Mouse (Mus musculus): ENCODE results near the gene Lrrtm3. TPM values are rescaled to one million over a fixed set of nuclear protein-coding genes. Genes with fewer than 3 reads are reported as not detected.

Lrrtm3 gene
- 40.9 and 45.1 TPM in 2 replicates for polyA plus RNA-seq (2012; rRNA removed)

- peak within 1 kb of the TSS; percentile 90 for H3K4me3 ChIP-seq (ENCODE audit: insufficient read depth, low read length)
- H3K27ac ChIP-seq (ENCODE audit: insufficient read depth, low read length) = peak within 1 kb of the TSS; percentile 48; the same call in 1 of the 2 replicates
- no peaks in the 10 kb centered on the region for H3K4me1 ChIP-seq (ENCODE audit: control insufficient read depth, insufficient read depth, low read length)
- TF ChIP-seq POLR2A (IDR thresholded peaks at IDR 0.05; ENCODE audit: extremely low read depth, insufficient read depth, low read length) (peak; percentile 99), CTCF (IDR thresholded peaks at IDR 0.05; ENCODE audit: extremely low read depth, insufficient read depth, low read length) (peak; percentile 34; the same call in 1 of the 2 replicates)
Measured at GRCm38 (mm10) chr10:64089680-64090460, at the start of gene Lrrtm3. Gene Lrrtm3, minus strand, starts transcription at chr10:64090277.

GRCm38 (mm10) chr10:64135481-64135880 lies 45.4 kb upstream of the Lrrtm3 start:
- Histone ChIP-seq H3K4me3 (ENCODE audit: insufficient read depth, low read length) (no peak overlapping the region), H3K4me1 (ENCODE audit: control insufficient read depth, insufficient read depth, low read length) (no peaks in the 10 kb centered on the region), H3K27ac (ENCODE audit: insufficient read depth, low read length) (no peak overlapping the region)
- TF ChIP-seq CTCF (IDR thresholded peaks at IDR 0.05; ENCODE audit: extremely low read depth, insufficient read depth, low read length) (no peak), POLR2A (IDR thresholded peaks at IDR 0.05; ENCODE audit: extremely low read depth, insufficient read depth, low read length) (no peak)

GRCm38 (mm10) chr10:64133461-64133860 lies 43.4 kb upstream of the Lrrtm3 start:
- Histone ChIP-seq H3K4me3 (ENCODE audit: insufficient read depth, low read length) (no peak overlapping the region), H3K27ac (ENCODE audit: insufficient read depth, low read length) (no peak overlapping the region), H3K4me1 (ENCODE audit: control insufficient read depth, insufficient read depth, low read length) (no peaks in the 10 kb centered on the region)
- TF ChIP-seq CTCF (IDR thresholded peaks at IDR 0.05; ENCODE audit: extremely low read depth, insufficient read depth, low read length) (no peak), POLR2A (IDR thresholded peaks at IDR 0.05; ENCODE audit: extremely low read depth, insufficient read depth, low read length) (no peak)

GRCm38 (mm10) chr10:64130397-64131150 lies 40.5 kb upstream of the Lrrtm3 start:
- no peak overlapping the region for H3K4me3 ChIP-seq (ENCODE audit: insufficient read depth, low read length)
- H3K27ac ChIP-seq (ENCODE audit: insufficient read depth, low read length) = no peak overlapping the region
- no peak for TF ChIP-seq CTCF (IDR thresholded peaks at IDR 0.05; ENCODE audit: extremely low read depth, insufficient read depth, low read length)
- no peak for TF ChIP-seq POLR2A (IDR thresholded peaks at IDR 0.05; ENCODE audit: extremely low read depth, insufficient read depth, low read length)
- no peaks in the 10 kb centered on the region for H3K4me1 ChIP-seq (ENCODE audit: control insufficient read depth, insufficient read depth, low read length)

GRCm38 (mm10) chr10:64118833-64119232 lies 28.8 kb upstream of the Lrrtm3 start:
- Histone ChIP-seq H3K27ac (ENCODE audit: insufficient read depth, low read length) (no peak overlapping the region), H3K4me3 (ENCODE audit: insufficient read depth, low read length) (no peak overlapping the region), H3K4me1 (ENCODE audit: control insufficient read depth, insufficient read depth, low read length) (no peaks in the 10 kb centered on the region)
- TF ChIP-seq POLR2A (IDR thresholded peaks at IDR 0.05; ENCODE audit: extremely low read depth, insufficient read depth, low read length) (no peak), CTCF (IDR thresholded peaks at IDR 0.05; ENCODE audit: extremely low read depth, insufficient read depth, low read length) (no peak)

- H3K27ac ChIP-seq (ENCODE audit: insufficient read depth, low read length) = no peak overlapping the region
- no peaks in the 10 kb centered on the region for H3K4me1 ChIP-seq (ENCODE audit: control insufficient read depth, insufficient read depth, low read length)
- no peak overlapping the region for H3K4me3 ChIP-seq (ENCODE audit: insufficient read depth, low read length)
- TF ChIP-seq POLR2A (IDR thresholded peaks at IDR 0.05; ENCODE audit: extremely low read depth, insufficient read depth, low read length) (no peak), CTCF (IDR thresholded peaks at IDR 0.05; ENCODE audit: extremely low read depth, insufficient read depth, low read length) (no peak)
Measured at GRCm38 (mm10) chr10:64115246-64115645, 25.2 kb upstream of the Lrrtm3 start.

GRCm38 (mm10) chr10:64096532-64096931 lies 6.5 kb upstream of the Lrrtm3 start:
- TF ChIP-seq POLR2A (IDR thresholded peaks at IDR 0.05; ENCODE audit: extremely low read depth, insufficient read depth, low read length) = no peak
- TF ChIP-seq CTCF (IDR thresholded peaks at IDR 0.05; ENCODE audit: extremely low read depth, insufficient read depth, low read length) = peak; percentile 40
- Histone ChIP-seq H3K4me3 (ENCODE audit: insufficient read depth, low read length) (no peak overlapping the region), H3K4me1 (ENCODE audit: control insufficient read depth, insufficient read depth, low read length) (no peaks in the 10 kb centered on the region), H3K27ac (ENCODE audit: insufficient read depth, low read length) (no peak overlapping the region)

- Histone ChIP-seq H3K27ac (ENCODE audit: insufficient read depth, low read length) (peak overlapping the region; percentile 48; the same call in 1 of the 2 replicates), H3K4me3 (ENCODE audit: insufficient read depth, low read length) (peak overlapping the region; percentile 90), H3K4me1 (ENCODE audit: control insufficient read depth, insufficient read depth, low read length) (no peaks in the 10 kb centered on the region)
- TF ChIP-seq CTCF (IDR thresholded peaks at IDR 0.05; ENCODE audit: extremely low read depth, insufficient read depth, low read length) (no peak), POLR2A (IDR thresholded peaks at IDR 0.05; ENCODE audit: extremely low read depth, insufficient read depth, low read length) (no peak)
Measured at GRCm38 (mm10) chr10:64088774-64089460, 1.2 kb downstream of the Lrrtm3 start.
